Mouse (Mus musculus) Muller cell, postnatal 12 days (primary cell): Measurements from ENCODE around the gene Mrps18a.
A peak's percentile ranks its signal among the peaks of the same experiment; 100 is the strongest.

Experiments used
- DNase-seq: peaks from one replicate; pipeline ENCODE4 v3.0.0-alpha.2; 2015; ENCODE audit errors: inconsistent ontology term

Mrps18a gene

GRCm38 (mm10) chr17:46110402-46111289 lies at the start of gene Mrps18a:
TSS of gene Mrps18a (plus strand) at chr17:46110986.
- DNase-seq = peak; percentile 81

DNA sequence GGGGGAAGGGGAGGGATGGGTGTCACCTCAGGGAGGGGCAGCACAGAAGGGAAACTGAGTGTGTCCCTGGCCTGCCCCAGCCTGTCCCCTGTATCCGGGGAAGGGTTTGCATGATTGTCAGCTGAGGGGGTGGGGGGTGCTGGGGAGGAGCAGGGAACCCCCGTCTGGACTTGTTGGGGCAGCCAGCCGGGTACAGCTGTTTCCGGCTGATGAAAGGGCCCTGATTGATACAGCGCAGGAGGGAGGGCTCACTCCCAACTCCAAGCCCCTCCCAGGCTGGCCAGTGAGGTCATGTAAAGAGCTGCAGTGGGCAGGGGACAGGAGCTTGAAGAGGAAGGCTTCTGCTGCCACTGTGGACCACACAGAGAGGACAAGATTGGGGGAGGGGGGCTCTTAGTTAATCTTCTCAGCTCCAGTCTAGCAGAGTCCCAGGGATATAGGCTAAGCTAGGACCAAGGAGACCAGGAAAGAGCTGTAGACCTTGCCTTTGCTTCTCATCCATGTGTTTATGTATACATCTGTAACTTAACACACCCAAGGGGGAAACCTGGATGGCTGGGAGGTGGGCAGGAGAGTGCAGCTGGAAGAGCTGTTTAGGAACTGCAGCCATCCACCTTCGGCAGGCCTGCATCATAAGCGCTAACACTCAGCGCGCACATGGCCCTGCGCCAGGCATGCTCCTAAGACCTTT lies 47.4 kb upstream of the Mrps18a start:
- DNase-seq = no peak

GRCm38 (mm10) chr17:46063974-46064312 lies 46.8 kb upstream of the Mrps18a start:
- no peak for DNase-seq

DNA sequence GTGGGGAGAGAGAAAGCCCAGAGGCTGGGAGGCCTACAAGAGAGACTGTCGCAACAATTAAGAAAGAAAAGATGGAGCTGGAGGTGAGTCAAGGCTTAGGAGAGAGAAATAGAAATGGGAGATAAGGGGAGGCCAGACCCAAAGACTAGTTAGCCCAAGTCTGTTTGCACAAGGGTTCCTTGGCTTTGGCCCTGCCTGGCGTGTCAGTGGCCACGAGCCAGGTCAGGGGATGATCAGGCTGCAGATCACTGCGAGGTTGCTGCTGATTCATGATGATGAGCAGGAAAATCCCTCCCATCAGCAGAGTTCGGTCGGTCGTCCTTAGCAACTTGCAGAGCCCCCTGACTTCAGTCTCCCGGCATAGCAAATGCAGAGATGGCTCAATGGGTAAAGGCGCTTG lies 40.7 kb upstream of the Mrps18a start:
- DNase-seq = peak; percentile 27

- no peak for DNase-seq
Measured at GRCm38 (mm10) chr17:46071531-46071930, 39.3 kb upstream of the Mrps18a start.

- peak; percentile 72 for DNase-seq
Measured at GRCm38 (mm10) chr17:46073730-46074301, 37.0 kb upstream of the Mrps18a start.

GRCm38 (mm10) chr17:46074398-46075115 lies 36.2 kb upstream of the Mrps18a start:
- no peak for DNase-seq

DNA sequence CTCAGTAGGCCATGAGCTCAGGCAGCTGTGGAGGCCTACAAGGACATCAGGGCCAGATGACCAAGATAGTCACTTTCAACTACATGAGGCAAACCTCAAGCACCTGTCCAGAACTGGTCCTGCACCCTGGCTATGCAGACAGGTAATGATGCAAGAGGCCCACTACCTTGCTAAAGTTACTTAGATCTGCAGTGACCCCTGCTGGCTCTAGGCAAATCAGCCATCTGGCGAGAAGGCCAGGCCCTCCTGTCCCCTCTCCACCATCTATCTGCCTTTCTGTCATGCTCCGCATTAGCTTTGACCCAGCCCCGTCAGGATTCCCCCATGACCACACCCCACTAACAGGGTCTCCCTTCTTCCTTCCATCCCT lies 35.7 kb upstream of the Mrps18a start:
- no peak for DNase-seq

GRCm38 (mm10) chr17:46075551-46076259 lies 35.1 kb upstream of the Mrps18a start:
- DNase-seq = no peak

- no peak for DNase-seq
Measured at GRCm38 (mm10) chr17:46076260-46076551, 34.6 kb upstream of the Mrps18a start.

DNA sequence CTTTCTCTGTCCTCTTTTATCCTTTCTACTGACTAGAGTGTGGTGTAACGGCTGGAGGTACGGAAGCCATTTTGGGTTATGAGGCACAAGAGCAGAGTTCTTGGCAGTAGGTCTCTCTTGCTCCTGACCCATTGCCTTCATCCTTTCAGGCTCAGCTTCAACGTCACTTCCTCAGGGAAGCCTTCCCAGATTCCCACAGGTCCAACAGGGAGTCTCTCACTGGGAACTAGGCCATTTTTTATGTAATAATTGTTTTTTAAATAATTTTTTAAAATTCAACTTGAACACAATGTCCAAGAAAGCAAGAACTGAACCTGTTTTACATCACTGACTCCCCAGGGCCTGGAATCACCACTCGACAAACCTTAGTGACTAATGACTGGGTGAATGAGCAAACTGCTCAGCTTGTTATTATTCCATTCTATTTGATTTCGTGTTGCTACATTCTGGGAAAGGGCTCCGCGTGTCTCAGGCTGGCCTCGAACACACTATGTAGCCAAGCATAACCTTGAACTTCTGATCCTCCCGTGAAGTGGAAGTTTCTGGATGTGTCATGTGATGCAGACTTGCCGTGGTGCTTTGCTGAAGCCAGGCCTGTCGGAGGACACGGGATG lies 32.8 kb upstream of the Mrps18a start:
- DNase-seq = no peak

- DNase-seq = no peak
Measured at GRCm38 (mm10) chr17:46079037-46079436, 31.7 kb upstream of the Mrps18a start.

- no peak for DNase-seq
Measured at GRCm38 (mm10) chr17:46080388-46080787, 30.4 kb upstream of the Mrps18a start.

- no peak for DNase-seq
Measured at GRCm38 (mm10) chr17:46081042-46081441, 29.7 kb upstream of the Mrps18a start.

DNA sequence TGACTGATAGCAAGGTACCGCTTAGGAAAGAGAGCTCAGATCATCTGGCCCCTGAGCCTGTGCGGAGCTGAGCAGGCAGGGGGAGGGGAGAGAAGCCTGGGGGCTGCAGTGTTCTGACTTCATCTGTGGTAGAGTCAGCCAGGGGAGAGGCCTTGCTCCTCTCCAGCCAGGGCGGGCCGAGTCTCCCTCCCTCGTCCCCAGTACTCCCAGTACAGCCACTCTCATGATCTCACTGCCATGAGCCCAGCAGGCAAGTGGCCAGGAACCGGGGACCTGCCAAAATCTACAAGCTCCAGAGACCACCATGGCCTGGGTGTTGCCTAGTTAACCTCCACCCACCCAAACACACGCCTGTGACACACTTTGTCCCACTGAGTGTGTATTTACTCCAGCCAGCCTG lies 29.1 kb upstream of the Mrps18a start:
- DNase-seq = no peak

GRCm38 (mm10) chr17:46083381-46083780 lies 27.4 kb upstream of the Mrps18a start:
- no peak for DNase-seq

- DNase-seq = peak; percentile 58
Measured at GRCm38 (mm10) chr17:46084091-46084501, 26.7 kb upstream of the Mrps18a start.

DNA sequence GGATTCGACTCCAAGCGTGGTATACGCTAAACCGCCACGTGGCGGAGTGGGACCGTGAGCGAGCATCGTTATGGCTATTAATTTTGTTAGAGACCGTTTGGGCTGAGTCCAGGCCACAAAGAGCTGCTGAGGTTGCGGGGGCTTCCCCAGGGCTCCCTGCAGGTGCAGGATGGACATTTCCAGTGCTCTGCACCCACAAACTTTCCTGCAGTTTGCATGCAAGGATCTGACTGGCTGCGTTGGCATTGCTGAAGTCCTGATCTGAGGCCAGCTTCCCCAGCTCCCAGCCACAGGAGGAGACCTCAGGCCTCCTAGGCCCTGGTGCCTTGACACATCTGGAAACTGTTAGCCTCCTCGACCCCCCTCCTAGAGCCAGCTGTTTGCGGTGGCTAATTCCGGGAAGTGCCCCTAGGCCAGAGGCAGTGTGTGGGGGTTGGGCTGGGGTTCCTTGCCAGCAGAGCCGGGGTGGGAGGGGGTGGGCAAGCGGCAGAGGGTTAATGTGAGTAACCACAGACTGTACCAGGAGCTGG lies 24.4 kb upstream of the Mrps18a start:
- DNase-seq = no peak

GRCm38 (mm10) chr17:46091351-46091750 lies 19.4 kb upstream of the Mrps18a start:
- DNase-seq = no peak

- DNase-seq = no peak
Measured at GRCm38 (mm10) chr17:46091899-46092298, 18.9 kb upstream of the Mrps18a start.

DNA sequence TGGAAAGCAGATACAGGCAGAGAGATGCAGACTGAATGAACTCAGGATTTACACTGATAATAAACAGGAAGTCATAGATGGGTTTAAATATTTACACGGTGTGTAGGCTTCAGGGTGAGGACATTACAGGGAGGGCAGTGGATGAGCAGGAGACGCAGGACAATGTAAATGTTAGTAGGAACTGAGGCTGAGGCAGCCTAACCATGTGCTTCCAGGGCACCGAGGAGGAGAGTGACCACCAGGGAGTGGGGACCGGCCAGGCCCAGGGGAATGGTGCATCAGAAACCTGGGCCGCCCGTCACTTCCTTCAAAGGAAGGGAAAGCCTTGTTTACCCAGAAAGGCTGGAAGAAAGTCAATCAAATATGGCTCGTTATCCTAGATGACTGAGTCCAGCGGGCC lies 12.3 kb upstream of the Mrps18a start:
- no peak for DNase-seq
